Mouse (Mus musculus) retina, postnatal 1 day (tissue): ENCODE measurements around the gene Gm26938.

ENCODE experiments used
- DNase-seq: peaks from one replicate; pipeline ENCODE4 v3.0.0-alpha.2; 2012

Gene Gm26938

GRCm38 (mm10) chr5:139826357-139827055 is at the start of gene Gm26938, which contains the start of gene Psmg3:
Gm26938 (minus strand) TSS chr5:139826407.
Psmg3 (minus strand) TSS chr5:139826885.
- DNase-seq, result peak; percentile 94

- DNase-seq, result no peak
Observed at GRCm38 (mm10) chr5:139871526-139871925, 45.3 kb upstream of the Gm26938 start.

DNA sequence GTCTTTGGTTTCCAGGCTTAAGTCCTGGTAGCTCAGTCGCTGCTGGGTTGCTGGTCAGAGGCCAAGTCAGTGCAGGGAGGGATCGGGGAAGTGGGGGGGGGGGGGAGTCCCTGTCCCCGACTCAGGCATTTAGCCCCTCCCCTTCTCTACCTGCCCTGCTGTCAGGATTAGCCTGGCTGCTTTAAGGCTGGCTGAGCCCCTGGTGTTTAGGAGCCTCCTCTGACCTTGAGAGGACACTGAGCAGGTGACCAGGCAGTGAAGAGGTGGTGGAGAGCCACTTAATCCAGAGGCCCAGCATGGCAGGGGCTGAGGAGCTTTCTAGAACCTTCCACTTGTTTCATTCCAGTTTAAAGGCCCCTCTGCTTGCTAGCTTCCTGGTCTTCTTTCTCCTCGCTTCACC is 44.7 kb upstream of the Gm26938 start:
- DNase-seq, result peak; percentile 76

DNA sequence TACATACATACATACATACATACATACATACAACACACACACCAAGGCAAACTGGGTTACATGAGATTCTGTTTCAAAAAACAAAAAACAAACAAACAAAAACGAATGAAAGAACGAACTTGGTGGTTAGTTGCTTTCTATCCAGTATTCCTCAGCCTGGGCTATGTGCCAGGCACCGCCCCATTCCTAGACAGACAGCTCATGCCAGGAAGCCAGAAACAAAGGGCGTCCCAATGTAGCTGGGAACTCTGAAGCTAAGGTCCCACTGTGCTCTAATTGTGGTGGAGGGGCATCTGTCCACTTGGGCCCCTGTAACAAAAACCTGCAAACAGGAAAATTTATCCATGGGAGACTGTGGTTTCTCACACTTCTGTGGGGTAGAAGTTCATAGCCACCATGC is 36.6 kb upstream of the Gm26938 start:
- DNase-seq, result peak; percentile 60

DNA sequence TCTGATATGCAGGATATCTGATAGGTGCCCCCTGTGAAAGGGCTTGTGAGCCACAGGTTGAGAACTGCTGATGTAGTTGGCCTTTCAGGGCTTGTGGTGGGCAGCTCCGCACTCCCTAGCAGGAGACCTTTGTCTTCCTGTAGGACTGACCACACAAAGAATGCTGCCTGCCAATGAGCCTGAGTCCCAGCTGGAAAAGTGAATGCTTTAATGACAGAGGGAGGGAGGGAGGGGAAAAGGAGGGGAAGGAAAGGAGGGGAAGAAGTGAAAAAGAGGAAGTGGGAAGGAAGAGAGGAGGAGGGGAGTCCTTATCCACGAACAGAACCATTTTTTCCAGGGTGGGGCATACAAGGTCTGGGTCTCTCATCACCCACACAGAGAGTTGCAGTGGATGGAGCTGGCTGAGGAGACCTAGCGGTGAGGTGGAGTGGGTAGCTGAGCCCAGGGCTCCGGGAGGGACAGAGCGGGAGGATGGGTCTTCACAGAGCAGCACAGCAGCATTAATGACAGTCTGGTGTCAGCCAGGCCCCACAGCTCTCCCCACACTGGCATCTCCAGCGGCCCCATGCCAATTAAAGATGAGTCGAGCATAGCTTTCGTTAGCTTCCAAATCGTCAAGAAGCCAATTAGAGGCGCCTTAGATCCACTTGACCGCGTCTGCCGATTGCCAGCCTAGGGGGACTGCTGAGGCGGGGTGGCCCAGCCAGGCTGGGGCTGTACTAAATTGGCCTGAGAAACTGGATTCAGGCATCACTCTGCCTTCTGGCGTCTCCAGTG is 34.3 kb upstream of the Gm26938 start:
- DNase-seq, result peak; percentile 91

- no peak for DNase-seq
Observed at GRCm38 (mm10) chr5:139849626-139850320, 23.6 kb upstream of the Gm26938 start.

DNA sequence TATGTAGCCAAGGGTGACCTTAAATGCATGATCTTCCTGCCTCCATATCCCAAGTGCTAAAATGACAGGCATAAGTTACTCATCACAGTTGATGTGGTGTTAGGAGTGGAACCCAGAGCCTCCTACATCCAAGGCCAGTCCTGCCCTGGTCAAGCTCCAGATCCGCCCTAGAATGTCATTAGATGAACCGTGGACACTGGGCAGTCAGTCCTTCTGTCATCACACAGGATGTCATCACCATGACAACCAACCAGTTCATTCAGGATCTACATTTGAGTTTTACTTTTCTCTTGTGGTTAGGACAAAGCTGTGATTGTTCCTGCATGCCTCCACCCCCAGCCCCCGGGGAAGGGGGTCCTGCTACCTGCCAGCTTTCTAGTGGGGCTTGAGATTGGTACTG is 12.9 kb upstream of the Gm26938 start:
- peak; percentile 40 for DNase-seq

GRCm38 (mm10) chr5:139838476-139838892 is 12.3 kb upstream of the Gm26938 start:
- DNase-seq, result peak; percentile 74

DNA sequence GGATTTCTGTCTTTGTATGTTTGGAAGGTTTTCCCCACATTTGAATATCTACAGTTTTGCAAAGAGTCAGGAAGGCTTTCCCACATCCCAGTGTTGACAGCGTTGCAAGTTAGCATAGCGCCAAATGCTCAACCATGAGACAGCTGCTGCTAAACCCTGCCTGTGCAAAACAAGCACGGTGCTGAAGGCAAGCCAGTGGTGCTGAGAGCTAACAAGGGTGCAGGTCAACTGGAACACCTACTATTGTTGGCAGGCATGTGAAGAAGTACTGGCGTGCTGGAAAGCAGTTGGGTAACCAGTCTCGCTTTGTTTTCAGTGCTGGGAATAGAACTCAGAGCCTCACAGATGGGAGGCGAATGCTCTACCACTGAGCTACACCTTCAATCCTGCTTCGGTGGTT is 9.5 kb upstream of the Gm26938 start:
- no peak for DNase-seq

GRCm38 (mm10) chr5:139832125-139832524 is 5.9 kb upstream of the Gm26938 start:
- DNase-seq, result no peak

DNA sequence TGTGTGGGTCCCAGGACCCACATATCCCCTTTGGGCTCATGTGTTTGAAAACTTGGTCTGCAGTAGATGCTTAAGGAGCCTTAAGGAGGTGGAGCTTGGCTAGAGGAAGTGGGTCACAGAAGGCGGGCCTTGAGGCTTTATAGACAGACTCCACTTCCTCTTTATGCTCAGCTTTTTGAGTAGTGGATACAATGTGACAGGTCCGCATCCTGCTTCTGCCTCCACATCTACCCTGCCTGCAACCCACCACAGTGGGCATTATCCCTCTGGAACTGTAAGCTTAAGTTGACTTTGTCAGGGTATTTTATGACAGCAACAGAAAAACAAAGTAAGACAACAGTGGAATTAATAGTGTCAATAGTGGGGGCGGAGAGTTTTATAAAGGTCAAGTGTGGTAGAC is 4.5 kb upstream of the Gm26938 start:
- DNase-seq, result no peak

DNA sequence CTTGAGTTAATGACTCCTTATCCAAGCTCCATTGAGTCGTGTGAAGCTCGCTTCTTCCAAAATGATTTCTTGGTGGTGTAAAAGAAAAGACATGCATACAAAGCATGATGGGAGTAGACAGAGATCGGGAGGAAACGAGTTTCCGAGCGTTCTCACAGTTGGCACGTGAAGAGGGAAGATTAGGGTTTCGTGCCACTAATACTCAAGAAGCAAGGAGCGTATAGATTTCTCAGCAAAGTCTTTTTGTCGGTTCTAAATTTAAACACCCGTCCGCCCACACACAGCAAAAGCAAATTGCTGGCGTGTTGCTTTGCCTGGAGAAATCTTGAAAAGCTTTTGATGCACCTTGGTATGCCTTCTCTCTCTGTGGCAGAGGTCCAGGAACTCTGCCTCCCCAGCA is 3.2 kb upstream of the Gm26938 start:
- no peak for DNase-seq

DNA sequence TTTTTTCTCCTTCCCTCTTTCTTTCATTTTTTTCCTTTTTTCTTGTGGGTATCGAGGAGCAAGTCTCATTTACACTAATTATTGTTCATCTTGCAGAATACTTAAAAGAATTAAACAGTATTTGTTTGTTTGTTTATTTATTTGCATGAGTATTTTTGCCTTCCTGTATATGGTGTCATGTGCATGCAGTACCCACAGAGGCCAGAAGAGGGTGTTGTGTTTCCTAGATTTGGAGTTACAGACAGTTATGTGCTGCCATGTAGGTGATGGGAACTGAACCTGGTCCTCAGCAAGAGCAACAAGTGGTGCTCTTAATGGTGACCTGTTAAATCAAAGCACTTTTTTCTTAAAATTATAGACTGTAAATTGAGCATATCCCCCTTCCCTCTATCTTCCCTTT is 1.4 kb upstream of the Gm26938 start:
- peak; percentile 41 for DNase-seq

GRCm38 (mm10) chr5:139825947-139826346 is 260 bp downstream of the Gm26938 start:
- no peak for DNase-seq

GRCm38 (mm10) chr5:139824531-139824930 is 1.7 kb downstream of the Gm26938 start:
- no peak for DNase-seq

DNA sequence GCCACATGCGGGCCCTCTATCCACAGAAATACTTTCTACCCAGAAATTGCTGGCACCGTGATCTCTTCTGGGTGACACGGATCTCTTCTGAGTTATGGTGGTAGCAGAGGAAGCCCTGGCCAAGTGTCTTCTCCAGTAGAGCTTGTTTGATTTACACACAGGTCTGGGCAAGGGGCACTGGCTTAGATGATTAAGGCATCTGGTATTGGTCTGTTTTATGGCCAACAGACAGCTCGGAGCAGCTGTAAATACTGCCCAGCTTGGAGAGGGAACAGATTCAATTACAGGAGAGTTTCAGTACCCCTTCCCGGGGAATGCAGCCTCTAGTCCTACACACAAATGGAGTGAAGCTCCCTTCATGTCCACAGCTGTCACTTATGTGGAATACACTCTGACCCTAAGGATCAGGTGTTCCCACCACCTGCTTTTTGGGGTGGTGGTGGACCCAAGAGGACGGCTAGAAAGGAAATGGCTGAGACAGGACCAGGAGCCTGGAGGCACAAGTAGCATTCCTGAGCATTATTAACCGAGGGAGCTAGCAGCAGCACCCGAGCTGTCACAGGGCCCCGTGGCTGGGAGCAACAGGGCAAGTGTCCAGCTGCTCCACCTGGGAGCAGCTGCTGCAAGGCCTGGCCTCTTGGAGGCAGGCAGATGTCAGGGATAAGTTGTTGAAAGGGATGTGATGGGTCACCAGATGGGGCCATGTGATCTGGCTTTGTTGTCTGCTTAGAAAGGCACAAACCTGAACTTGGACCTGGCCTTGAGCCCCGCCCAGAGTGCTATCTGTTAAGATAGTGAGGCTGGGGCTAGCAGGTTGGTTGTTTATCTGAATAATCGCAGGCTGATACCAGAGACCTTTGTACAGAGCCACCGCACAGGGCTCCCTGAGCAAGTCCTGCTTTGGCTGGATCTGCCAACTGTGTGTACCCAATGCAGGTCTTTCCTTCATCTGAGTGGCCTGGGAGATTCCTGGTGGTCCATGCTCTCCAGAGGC is 4.4 kb downstream of the Gm26938 start:
- no peak for DNase-seq

GRCm38 (mm10) chr5:139819538-139820181 is 6.5 kb downstream of the Gm26938 start, which contains the start of gene Tmem184a:
Tmem184a (minus strand) TSS chr5:139819917.
- no peak for DNase-seq

GRCm38 (mm10) chr5:139818801-139819200 is 7.4 kb downstream of the Gm26938 start:
- DNase-seq, result peak; percentile 44

GRCm38 (mm10) chr5:139818056-139818455 is 8.2 kb downstream of the Gm26938 start:
- no peak for DNase-seq

GRCm38 (mm10) chr5:139817292-139817691 is 8.9 kb downstream of the Gm26938 start:
- DNase-seq, result no peak

DNA sequence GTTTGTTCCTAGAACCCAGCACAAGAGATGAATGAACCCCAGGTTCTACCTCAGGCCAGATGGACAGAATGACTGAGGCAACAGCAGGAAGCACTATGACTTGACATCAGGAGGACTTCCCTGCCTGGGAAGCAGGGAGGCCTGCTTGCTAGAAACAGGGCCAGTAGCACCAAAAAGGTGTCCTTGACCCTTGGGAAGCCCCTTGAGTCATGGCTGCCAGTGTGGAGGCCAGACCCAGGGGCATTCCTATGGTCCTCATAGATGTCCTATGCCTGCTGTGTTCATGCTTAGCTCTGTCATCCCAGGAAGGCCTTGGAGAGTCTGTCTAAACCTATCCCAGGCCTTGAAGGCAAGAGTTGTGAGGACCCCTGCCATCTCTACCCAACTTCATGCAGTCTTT is 9.8 kb downstream of the Gm26938 start:
- DNase-seq, result no peak

GRCm38 (mm10) chr5:139815964-139816363 is 10.2 kb downstream of the Gm26938 start:
- no peak for DNase-seq
